Mouse (Mus musculus): ENCODE data around the gene Bbip1.

GRCm38 (mm10) chr19:53943802-53944785 lies at the start of gene Bbip1, which contains the start of gene Shoc2:
- TF ChIP-seq CTCF (IDR thresholded peaks at IDR 0.05; ENCODE audit: borderline replicate concordance, insufficient read depth, low read length) (no peak), POLR2A (IDR thresholded peaks at IDR 0.05; ENCODE audit: low read depth, low read length) (peak; percentile 99)
